Mouse (Mus musculus) embryonic facial prominence, embryonic 12.5 days (tissue): ENCODE results near the gene Clpx. TPM values are rescaled to one million over a fixed set of nuclear protein-coding genes. Genes with fewer than 3 reads are reported as not detected.

ENCODE experiments used
- ATAC-seq: fragments of 200-750 bp; cut with Nextera tagmentation; 2 replicates; pipeline ENCODE4 v1.8.0; 2017; ENCODE audit not compliant: insufficient number of reproducible peaks, insufficient read depth, low FRiP score, low TSS enrichment
- H3K27ac ChIP-seq: fragments of 300-500 bp; sonication (generic); 2 replicates; pipeline ENCODE4 v1.5.1; 2016; ENCODE audit warnings: mild to moderate bottlenecking
- H3K27me3 ChIP-seq: fragments of 300-500 bp; sonication (generic); 2 replicates; pipeline ENCODE4 v1.6.1; 2016; ENCODE audit warnings: mild to moderate bottlenecking, moderate library complexity
- H3K36me3 ChIP-seq: fragments of 300-500 bp; sonication (generic); 2 replicates; pipeline ENCODE4 v1.6.1; 2016; ENCODE audit warnings: mild to moderate bottlenecking
- H3K4me1 ChIP-seq: fragments of 300-500 bp; sonication (generic); 2 replicates; pipeline ENCODE4 v1.6.1; 2016
- H3K4me2 ChIP-seq: fragments of 300-500 bp; sonication (generic); replicated peaks from 2 replicates; pipeline ENCODE4 v1.6.1; 2016; ENCODE audit warnings: mild to moderate bottlenecking, moderate library complexity
- H3K4me3 ChIP-seq: fragments of 300-500 bp; sonication (generic); 2 replicates; pipeline ENCODE4 v1.5.1; 2016; ENCODE audit warnings: mild to moderate bottlenecking
- H3K9ac ChIP-seq: fragments of 300-500 bp; sonication (generic); 2 replicates; pipeline ENCODE4 v1.6.1; 2016; ENCODE audit warnings: mild to moderate bottlenecking, moderate library complexity
- H3K9me3 ChIP-seq: fragments of 300-500 bp; sonication (generic); 2 replicates; pipeline ENCODE4 v1.6.1; 2016; ENCODE audit warnings: mild to moderate bottlenecking, moderate library complexity
- WGBS: fragments of 180-500 bp; shearing (Covaris S2); methylation state at CpG from one replicate; pipeline ENCODE4 v1.1.7; 2016; 5-methylcytosine and 5-hydroxymethylcytosine counted together
- polyA plus RNA-seq: library from polyadenylated mRNA; unstranded; fragments of >200 nt; fragmentation: Nextera tagmentation; extraction: Ambion mirVana; gene quantifications from 2 replicates; pipeline ENCODE4 v1.2.1, GENCODE M21; 2016

The Clpx gene
- polyA plus RNA-seq, 1 experiment from 2014 or later = 59.1 TPM

DNA sequence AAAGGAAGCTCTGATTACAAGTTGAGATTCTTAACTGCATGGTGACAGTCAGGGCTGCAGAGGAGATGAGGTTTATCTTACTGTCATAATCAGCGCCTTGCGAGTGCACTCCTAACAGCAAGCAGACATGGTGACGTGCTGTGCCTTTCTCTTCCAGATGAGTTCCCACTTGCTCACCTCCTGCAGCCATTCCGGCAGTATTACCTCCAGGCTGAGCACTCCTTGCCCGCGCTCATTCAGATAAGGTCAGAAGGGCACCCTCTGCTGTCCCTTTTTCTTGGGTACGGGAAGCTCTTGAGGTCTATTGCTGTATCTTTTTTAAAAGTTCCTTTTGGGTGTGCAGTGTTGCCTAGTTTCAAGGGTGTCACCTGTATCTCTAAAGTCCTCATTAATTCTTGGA, 62.5 kb downstream of the Clpx start:
- no peak overlapping the region for H3K9ac ChIP-seq
- no peak overlapping the region for H3K4me2 ChIP-seq
- no peak for ATAC-seq
- H3K4me1 ChIP-seq = no peaks in the 10 kb centered on the region
- 87% methylated on average over 7 of the region's 7 CpGs for WGBS
- no peak overlapping the region for H3K27ac ChIP-seq
- H3K27me3 ChIP-seq = no peaks in the 10 kb centered on the region
- H3K36me3 ChIP-seq = peaks cover 59% of the 10 kb centered on the region
- H3K4me3 ChIP-seq = no peak overlapping the region
- no peaks in the 10 kb centered on the region for H3K9me3 ChIP-seq

- no peak overlapping the region for H3K4me3 ChIP-seq
- 88% methylated on average over 2 of the region's 2 CpGs for WGBS
- H3K9me3 ChIP-seq = no peaks in the 10 kb centered on the region
- H3K9ac ChIP-seq = no peak overlapping the region
- no peak for ATAC-seq
- no peak overlapping the region for H3K27ac ChIP-seq
- no peaks in the 10 kb centered on the region for H3K27me3 ChIP-seq
- H3K4me1 ChIP-seq = no peaks in the 10 kb centered on the region
- H3K4me2 ChIP-seq = no peak overlapping the region
- peaks cover 61% of the 10 kb centered on the region for H3K36me3 ChIP-seq
These were observed 62.9 kb downstream of the Clpx start for GRCm38 (mm10) chr9:65356971-65357370.

GRCm38 (mm10) chr9:65358956-65359480, 65.0 kb downstream of the Clpx start:
- H3K4me2 ChIP-seq = no peak overlapping the region
- H3K4me1 ChIP-seq = no peaks in the 10 kb centered on the region
- H3K27ac ChIP-seq = no peak overlapping the region
- H3K9ac ChIP-seq = no peak overlapping the region
- no peaks in the 10 kb centered on the region for H3K27me3 ChIP-seq
- WGBS = 91% methylated on average over 1 of the region's 1 CpGs
- H3K9me3 ChIP-seq = no peaks in the 10 kb centered on the region
- H3K36me3 ChIP-seq = peaks cover 61% of the 10 kb centered on the region
- no peak for ATAC-seq
- H3K4me3 ChIP-seq = no peak overlapping the region

GRCm38 (mm10) chr9:65360641-65361448, 66.8 kb downstream of the Clpx start, which contains the start of gene Ubap1l:
Gene Ubap1l, plus strand, starts transcription at chr9:65361041.
- no peak for ATAC-seq
- Histone ChIP-seq H3K4me1 (no peaks in the 10 kb centered on the region), H3K9me3 (no peaks in the 10 kb centered on the region), H3K4me3 (no peak within 1 kb of the TSS), H3K9ac (no peak within 1 kb of the TSS), H3K36me3 (peaks cover 56% of the 10 kb centered on the region), H3K27me3 (no peaks in the 10 kb centered on the region), H3K4me2 (no peak within 1 kb of the TSS), H3K27ac (no peak within 1 kb of the TSS)
- 89% methylated on average over 16 of the region's 16 CpGs for WGBS

- no peak overlapping the region for H3K4me2 ChIP-seq
- no peaks in the 10 kb centered on the region for H3K4me1 ChIP-seq
- peaks cover 33% of the 10 kb centered on the region for H3K36me3 ChIP-seq
- H3K9ac ChIP-seq = no peak overlapping the region
- 60% methylated on average over 9 of the region's 9 CpGs for WGBS
- no peak overlapping the region for H3K4me3 ChIP-seq
- H3K27ac ChIP-seq = no peak overlapping the region
- no peak for ATAC-seq
- no peaks in the 10 kb centered on the region for H3K27me3 ChIP-seq
- H3K9me3 ChIP-seq = no peaks in the 10 kb centered on the region
These were observed 69.6 kb downstream of the Clpx start for GRCm38 (mm10) chr9:65363684-65364083.

DNA sequence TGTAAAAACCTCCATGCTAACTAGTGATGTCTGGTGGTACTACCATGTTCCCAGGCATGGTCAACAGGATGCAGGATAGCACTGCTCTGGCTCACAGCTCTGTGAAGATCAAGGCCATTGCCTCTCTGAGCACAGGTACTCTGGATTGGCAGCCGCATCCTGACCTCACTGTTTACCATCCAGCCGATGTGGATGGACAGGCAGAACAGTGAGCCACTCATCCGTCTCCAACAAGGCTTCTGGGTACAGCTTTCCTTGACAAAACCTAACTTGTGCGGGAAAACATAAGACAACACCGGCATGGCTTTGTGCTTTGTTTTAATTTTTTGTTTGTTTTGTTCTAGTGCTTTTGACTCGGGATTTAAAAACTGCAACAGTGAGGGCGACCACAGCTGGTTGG, 71.7 kb downstream of the Clpx start:
- H3K4me3 ChIP-seq = no peak overlapping the region
- WGBS = 88% methylated on average over 7 of the region's 7 CpGs
- no peak overlapping the region for H3K4me2 ChIP-seq
- no peaks in the 10 kb centered on the region for H3K27me3 ChIP-seq
- H3K27ac ChIP-seq = no peak overlapping the region
- no peak for ATAC-seq
- no peaks in the 10 kb centered on the region for H3K4me1 ChIP-seq
- H3K36me3 ChIP-seq = peaks cover 16% of the 10 kb centered on the region
- no peak overlapping the region for H3K9ac ChIP-seq
- no peaks in the 10 kb centered on the region for H3K9me3 ChIP-seq

DNA sequence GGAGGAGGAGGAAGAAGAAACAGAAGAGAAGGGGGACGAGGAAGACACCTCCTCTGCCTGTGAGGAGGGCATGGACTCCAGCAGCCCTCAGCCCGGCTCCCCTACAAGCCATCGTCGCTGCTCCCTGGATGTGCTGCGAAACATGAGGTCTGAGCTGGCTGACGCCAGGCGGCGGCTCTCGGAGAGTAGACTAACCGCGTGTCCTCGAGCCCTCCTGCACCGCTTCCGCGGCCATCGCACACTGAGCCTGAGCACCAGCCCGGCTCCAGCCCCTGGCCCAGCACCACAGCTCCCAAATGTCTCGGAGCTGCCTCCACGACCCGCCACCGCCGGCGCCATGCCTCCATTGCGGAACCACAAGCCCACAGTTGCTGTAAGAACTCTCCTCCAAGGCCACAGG, 77.7 kb downstream of the Clpx start:
- H3K4me3 ChIP-seq = no peak overlapping the region
- no peaks in the 10 kb centered on the region for H3K27me3 ChIP-seq
- no peak overlapping the region for H3K9ac ChIP-seq
- H3K4me2 ChIP-seq = no peak overlapping the region
- H3K4me1 ChIP-seq = no peaks in the 10 kb centered on the region
- no peaks in the 10 kb centered on the region for H3K9me3 ChIP-seq
- no peak overlapping the region for H3K27ac ChIP-seq
- 84% methylated on average over 24 of the region's 24 CpGs for WGBS
- H3K36me3 ChIP-seq = no peaks in the 10 kb centered on the region
- ATAC-seq = no peak

DNA sequence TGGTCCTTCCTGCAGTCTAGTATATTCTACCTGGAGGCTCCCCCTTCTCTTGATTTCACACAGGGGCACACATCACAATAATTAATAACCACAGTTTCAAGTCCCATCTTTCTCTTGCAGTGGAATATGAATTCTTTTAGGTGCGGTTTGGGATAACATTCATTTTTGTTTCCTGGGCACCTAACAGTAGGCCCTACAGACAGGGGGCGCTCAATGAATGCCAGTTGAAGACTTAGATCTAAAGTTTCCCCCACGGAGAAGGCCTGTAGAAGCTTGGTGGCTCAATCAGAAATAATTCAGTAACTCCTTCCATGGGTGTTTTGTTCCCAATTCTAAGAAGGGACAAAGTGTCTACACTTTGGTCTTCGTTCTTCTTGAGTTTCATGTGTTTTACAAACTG, 78.4 kb downstream of the Clpx start:
- no peak overlapping the region for H3K4me2 ChIP-seq
- no peaks in the 10 kb centered on the region for H3K27me3 ChIP-seq
- WGBS = 79% methylated on average over 4 of the region's 4 CpGs
- H3K9me3 ChIP-seq = no peaks in the 10 kb centered on the region
- no peaks in the 10 kb centered on the region for H3K36me3 ChIP-seq
- no peaks in the 10 kb centered on the region for H3K4me1 ChIP-seq
- ATAC-seq = no peak
- no peak overlapping the region for H3K4me3 ChIP-seq
- H3K9ac ChIP-seq = no peak overlapping the region
- H3K27ac ChIP-seq = no peak overlapping the region

DNA sequence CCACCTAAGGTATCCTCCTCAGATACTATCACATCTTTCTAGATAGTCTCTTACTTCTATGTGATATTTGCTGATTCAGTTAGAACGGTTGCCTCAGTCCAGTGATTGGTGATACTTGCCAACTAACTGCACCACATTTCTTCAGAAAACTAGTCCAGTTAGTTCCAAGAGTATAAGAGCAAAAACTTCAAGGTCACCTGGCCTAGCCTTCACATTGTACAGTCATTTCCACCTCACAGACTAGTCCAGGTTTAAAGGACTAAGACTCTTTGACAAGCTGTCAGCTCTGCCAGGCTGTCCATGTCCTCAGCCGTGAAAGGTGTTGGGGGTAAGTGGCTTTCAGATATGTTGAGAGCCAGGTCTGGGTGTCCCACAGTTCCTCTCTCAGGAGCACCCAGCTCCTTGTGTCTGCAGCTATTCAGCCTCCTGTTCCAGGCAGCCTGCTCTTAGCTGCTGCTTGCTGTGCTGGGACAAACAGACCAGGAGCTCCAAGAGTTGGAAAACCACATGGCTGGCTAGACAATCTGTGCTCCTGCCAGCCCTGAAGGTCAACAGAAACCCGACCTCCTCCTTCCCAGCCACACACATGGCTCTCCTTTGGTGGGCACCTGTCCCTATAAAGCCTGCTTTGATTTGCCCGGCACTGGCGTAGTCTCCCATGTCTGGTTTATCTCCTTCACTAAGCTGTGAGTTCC, 80.6 kb downstream of the Clpx start:
- Histone ChIP-seq H3K27me3 (no peaks in the 10 kb centered on the region), H3K9me3 (no peaks in the 10 kb centered on the region), H3K4me2 (no peak overlapping the region), H3K4me1 (no peaks in the 10 kb centered on the region), H3K36me3 (no peaks in the 10 kb centered on the region), H3K9ac (no peak overlapping the region), H3K4me3 (no peak overlapping the region), H3K27ac (no peak overlapping the region)
- WGBS = 74% methylated on average over 5 of the region's 5 CpGs
- ATAC-seq = no peak

GRCm38 (mm10) chr9:65375163-65375934, 81.3 kb downstream of the Clpx start:
- H3K9me3 ChIP-seq = no peaks in the 10 kb centered on the region
- no peaks in the 10 kb centered on the region for H3K27me3 ChIP-seq
- no peak overlapping the region for H3K4me2 ChIP-seq
- 81% methylated on average over 9 of the region's 9 CpGs for WGBS
- H3K27ac ChIP-seq = no peak overlapping the region
- no peak for ATAC-seq
- no peak overlapping the region for H3K4me3 ChIP-seq
- H3K36me3 ChIP-seq = no peaks in the 10 kb centered on the region
- no peak overlapping the region for H3K9ac ChIP-seq
- no peaks in the 10 kb centered on the region for H3K4me1 ChIP-seq
